24 mouse cellular contexts compared by ENCODE assay signal in the genomic region with DNA sequence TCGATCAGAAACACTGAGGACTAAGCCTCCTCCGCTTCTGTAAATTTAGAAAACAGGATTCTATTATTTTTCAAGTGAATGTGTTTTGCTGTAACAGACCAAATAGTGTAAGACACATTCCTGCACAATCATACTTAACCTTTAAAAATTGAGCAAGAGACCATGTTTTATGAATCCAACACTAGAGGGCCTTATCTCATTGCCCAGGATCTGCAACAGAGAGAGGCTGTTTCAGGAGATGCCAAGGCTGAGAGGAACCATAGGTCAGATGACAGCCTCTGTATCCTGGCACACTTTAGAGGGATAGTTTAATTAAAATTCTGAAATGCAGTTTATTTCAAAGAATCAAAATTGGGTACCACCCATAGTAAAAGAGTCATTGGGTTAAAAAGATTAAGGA.
A peak's percentile ranks its signal among the peaks of the same experiment; 100 is the strongest.
DNase-seq lines count a peak whose midpoint lies in the region; TF ChIP-seq lines count a peak whose summit lies in the region.
"Had no signal": no experiment of that assay in that cellular context is flagged by ENCODE, and none has a peak within 500 bp of the region (broad histone marks: within the 10 kb centered on the region; RNA-seq: fewer than 3 reads in every experiment).

No protein-coding gene starts in this region.

- TF ChIP-seq CTCF in layer of hippocampus, adult 2 months (conservative IDR thresholded peaks at IDR 0.05): peak; percentile 79

- no peak overlapping the region for H3K4me3 ChIP-seq in layer of hippocampus, adult 2 months
- H3K4me3 ChIP-seq: embryonic facial prominence, embryonic 15.5 days; forebrain, embryonic 15.5 days; heart, embryonic 15.5 days; intestine, embryonic 15.5 days; limb, embryonic 12.5 days; neural tube, embryonic 12.5 days had no signal

- DNase-seq in cerebellum, postnatal 10 days: peak; percentile 6 to 12
- DNase-seq in cerebellum, adult 9-11 months: no peak
- DNase-seq in layer of hippocampus, adult 2 months (ENCODE audit: low spot score in 2 of 2): peak in 1 of 2 experiments; percentile 18
- DNase-seq in layer of hippocampus, postnatal 10 days (ENCODE audit: low spot score in 2 of 2): no peak
- DNase-seq in retina, postnatal 1 day: peak; percentile 4
- DNase-seq in retina, embryonic 14.5 days (ENCODE audit: low spot score): no peak
- no peak for DNase-seq in gastrocnemius, postnatal 25 days
- DNase-seq: adrenal gland, postnatal 36 days; cerebellum, adult 11-12 months; heart, postnatal 36 days; kidney, adult 8-10 months; kidney, postnatal 25 days; liver, postnatal 0 days; right cerebral cortex, postnatal 4 days; thymus, adult 18-20 months; thymus, postnatal 4 days had no signal

- no peak overlapping the region for H3K27ac ChIP-seq in layer of hippocampus, adult 2 months
- H3K27ac ChIP-seq: embryonic facial prominence, embryonic 15.5 days; forebrain, embryonic 15.5 days; heart, embryonic 15.5 days; hindbrain, embryonic 14.5 days; intestine, embryonic 15.5 days; limb, embryonic 12.5 days; macrophage; neural tube, embryonic 12.5 days had no signal

Comparison
In these comparisons a context has a peak if more than half of its experiments do, and no peak if none do; other contexts are left out.
1. DNase-seq: peak in cerebellum, postnatal 10 days (2 of 2) and retina, postnatal 1 day (single experiment); none in cerebellum, adult 9-11 months (single experiment), layer of hippocampus, postnatal 10 days (0 of 2), retina, embryonic 14.5 days (single experiment) and gastrocnemius, postnatal 25 days (single experiment).